Mouse (Mus musculus) stomach, postnatal 0 days (tissue): ENCODE results near the gene Ptcra.

Experiments
- CTCF ChIP-seq: IDR thresholded peaks from 2 replicates; pipeline ENCODE4 v1.5.1; 2016; ENCODE audit warnings: antibody characterized with exemption, low read depth, mild to moderate bottlenecking, moderate library complexity
- EP300 ChIP-seq: optimal IDR thresholded peaks from 2 replicates; pipeline ENCODE3; 2016; ENCODE audit warnings: antibody characterized with exemption

GRCm38 (mm10) chr17:46747806-46748205, 15.7 kb downstream of the Ptcra start:
- TF ChIP-seq CTCF (no peak), EP300 (no peak)
